Mouse (Mus musculus) kidney, adult 9 months (tissue): ENCODE data around the gene Slc48a1.

Experiments used
- DNase-seq: peaks from one replicate; pipeline ENCODE4 v3.0.0; 2022

The Slc48a1 gene

GRCm38 (mm10) chr15:97829432-97829831 is 51.1 kb downstream of the Slc48a1 start:
- no peak for DNase-seq

- DNase-seq = no peak
Observed at GRCm38 (mm10) chr15:97830253-97830787, 52.0 kb downstream of the Slc48a1 start.

GRCm38 (mm10) chr15:97830788-97831241 is 52.5 kb downstream of the Slc48a1 start:
- peak; percentile 77 for DNase-seq

- DNase-seq = peak; percentile 61
Observed at GRCm38 (mm10) chr15:97831242-97831986, 53.1 kb downstream of the Slc48a1 start.

- DNase-seq = peak; percentile 63
Observed at GRCm38 (mm10) chr15:97831987-97832640, 53.8 kb downstream of the Slc48a1 start.

- no peak for DNase-seq
Observed at GRCm38 (mm10) chr15:97832764-97833479, 54.6 kb downstream of the Slc48a1 start.

- DNase-seq = no peak
Observed at GRCm38 (mm10) chr15:97836153-97836893, 58.0 kb downstream of the Slc48a1 start.

- no peak for DNase-seq
Observed at GRCm38 (mm10) chr15:97836894-97837247, 58.6 kb downstream of the Slc48a1 start.

- no peak for DNase-seq
Observed at GRCm38 (mm10) chr15:97837491-97838061, 59.3 kb downstream of the Slc48a1 start.

GRCm38 (mm10) chr15:97838395-97838794 is 60.1 kb downstream of the Slc48a1 start:
- no peak for DNase-seq

- DNase-seq = no peak
Observed at GRCm38 (mm10) chr15:97839012-97839411, 60.7 kb downstream of the Slc48a1 start.

GRCm38 (mm10) chr15:97839473-97839872 is 61.2 kb downstream of the Slc48a1 start:
- DNase-seq = no peak

- DNase-seq = peak; percentile 90
Observed at GRCm38 (mm10) chr15:97839991-97840455, 61.7 kb downstream of the Slc48a1 start.

GRCm38 (mm10) chr15:97840781-97841180 is 62.5 kb downstream of the Slc48a1 start:
- DNase-seq = no peak

GRCm38 (mm10) chr15:97841383-97841782 is 63.1 kb downstream of the Slc48a1 start:
- no peak for DNase-seq

GRCm38 (mm10) chr15:97842058-97842457 is 63.7 kb downstream of the Slc48a1 start:
- DNase-seq = no peak
